Mouse (Mus musculus) right cerebral cortex, postnatal 14 days (tissue): ENCODE measurements around the gene Gm3159.
"Not testable (repeated sequence)": the region's sequence is repeated elsewhere in the genome, so short reads cannot be mapped to it uniquely, and the experiment has no call there.

ENCODE experiments used
- DNase-seq: peaks from one replicate; pipeline ENCODE4 v3.0.0; 2022

The Gm3159 gene

GRCm38 (mm10) chr14:4397226-4397625, at the start of gene Gm3159:
Gene Gm3159 (plus strand): TSS chr14:4397526.
- not testable (repeated sequence) for DNase-seq

- DNase-seq = not testable (repeated sequence)
These were observed 28.3 kb upstream of the Gm3159 start for GRCm38 (mm10) chr14:4368991-4369390.

- DNase-seq = not testable (repeated sequence)
These were observed 27.6 kb upstream of the Gm3159 start for GRCm38 (mm10) chr14:4369691-4370090.

- not testable (repeated sequence) for DNase-seq
These were observed 19.5 kb upstream of the Gm3159 start for GRCm38 (mm10) chr14:4377871-4378270.

GRCm38 (mm10) chr14:4385606-4386005, 11.7 kb upstream of the Gm3159 start:
- DNase-seq = not testable (repeated sequence)

GRCm38 (mm10) chr14:4392841-4393530, 4.3 kb upstream of the Gm3159 start:
- not testable (repeated sequence) for DNase-seq

GRCm38 (mm10) chr14:4398624-4399023, 1.3 kb downstream of the Gm3159 start:
- not testable (repeated sequence) for DNase-seq

GRCm38 (mm10) chr14:4400115-4400789, 2.9 kb downstream of the Gm3159 start:
- not testable (repeated sequence) for DNase-seq

- not testable (repeated sequence) for DNase-seq
These were observed 3.9 kb downstream of the Gm3159 start for GRCm38 (mm10) chr14:4401245-4401644.

- not testable (repeated sequence) for DNase-seq
These were observed 6.5 kb downstream of the Gm3159 start for GRCm38 (mm10) chr14:4403840-4404239.

- DNase-seq = not testable (repeated sequence)
These were observed 12.6 kb downstream of the Gm3159 start for GRCm38 (mm10) chr14:4409939-4410338.

GRCm38 (mm10) chr14:4414965-4415835, 17.9 kb downstream of the Gm3159 start, which contains the start of gene Gm3164:
Gene Gm3164 (plus strand): TSS chr14:4415448.
- peak; percentile 50 for DNase-seq

GRCm38 (mm10) chr14:4430692-4431091, 33.4 kb downstream of the Gm3159 start, which contains the start of gene Gm3173:
Gene Gm3173 (plus strand): TSS chr14:4430992.
- not testable (repeated sequence) for DNase-seq
